Mouse (Mus musculus) urinary bladder, postnatal 0 days (tissue): ENCODE results near the gene Gm13283. TPM values are rescaled to one million over a fixed set of nuclear protein-coding genes. Genes with fewer than 3 reads are reported as not detected.

ENCODE experiments used
- polyA plus RNA-seq: library from polyadenylated mRNA; unstranded; fragments of >200 nt; fragmentation: Nextera tagmentation; extraction: Ambion mirVana; gene quantifications from 2 replicates; pipeline ENCODE4 v1.2.1, GENCODE M21; 2015

Gene Gm13283
- polyA plus RNA-seq, result 0.28 and 0.35 TPM in 2 replicates

GRCm38 (mm10) chr4:88759610-88760268, at the start of gene Gm13283:
TSS of gene Gm13283 (plus strand) at chr4:88760119.

GRCm38 (mm10) chr4:88721791-88722721, 37.9 kb upstream of the Gm13283 start, which contains the start of the genes Gm26566 and Klhl9:
TSS of gene Gm26566 (plus strand) at chr4:88721805.
TSS of gene Klhl9 (minus strand) at chr4:88722465.

GRCm38 (mm10) chr4:88754818-88755340, 5.0 kb upstream of the Gm13283 start, which contains the start of gene Gm13271:
TSS of gene Gm13271 (plus strand) at chr4:88754868.

GRCm38 (mm10) chr4:88773534-88773933, 13.6 kb downstream of the Gm13283 start, which contains the start of gene Gm13290:
TSS of gene Gm13290 (plus strand) at chr4:88773834.

GRCm38 (mm10) chr4:88776622-88777021, 16.7 kb downstream of the Gm13283 start, which contains the start of gene Gm13289:
TSS of gene Gm13289 (plus strand) at chr4:88776922.

GRCm38 (mm10) chr4:88779550-88779949, 19.6 kb downstream of the Gm13283 start, which contains the start of gene Gm13272:
TSS of gene Gm13272 (plus strand) at chr4:88779850.

GRCm38 (mm10) chr4:88781831-88782230, 21.9 kb downstream of the Gm13283 start, which contains the start of gene Ifnz:
TSS of gene Ifnz (plus strand) at chr4:88782131.

GRCm38 (mm10) chr4:88785409-88785808, 25.5 kb downstream of the Gm13283 start, which contains the start of gene Gm13276:
TSS of gene Gm13276 (plus strand) at chr4:88785709.

GRCm38 (mm10) chr4:88788402-88788801, 28.5 kb downstream of the Gm13283 start, which contains the start of gene Gm13277:
TSS of gene Gm13277 (plus strand) at chr4:88788632.

GRCm38 (mm10) chr4:88791250-88791649, 31.3 kb downstream of the Gm13283 start, which contains the start of gene Gm13278:
TSS of gene Gm13278 (plus strand) at chr4:88791550.

GRCm38 (mm10) chr4:88793936-88794675, 34.2 kb downstream of the Gm13283 start, which contains the start of gene Gm13275:
TSS of gene Gm13275 (plus strand) at chr4:88794487.

GRCm38 (mm10) chr4:88797097-88797496, 37.2 kb downstream of the Gm13283 start, which contains the start of gene Gm13279:
TSS of gene Gm13279 (plus strand) at chr4:88797397.

GRCm38 (mm10) chr4:88799365-88799764, 39.4 kb downstream of the Gm13283 start, which contains the start of gene Gm13285:
TSS of gene Gm13285 (plus strand) at chr4:88799665.

GRCm38 (mm10) chr4:88802954-88803353, 43.0 kb downstream of the Gm13283 start, which contains the start of gene Gm13287:
TSS of gene Gm13287 (plus strand) at chr4:88803254.

GRCm38 (mm10) chr4:88805231-88805630, 45.3 kb downstream of the Gm13283 start, which contains the start of gene Gm13288:
TSS of gene Gm13288 (plus strand) at chr4:88805531.

Other genes with a start within 250 kb of the Gm13283 start
- not detected in 2 replicates for gene Ifnb1, start 237.3 kb upstream of the Gm13283 start, polyA plus RNA-seq
- gene Ifna15, start 201.9 kb upstream of the Gm13283 start, polyA plus RNA-seq, result not detected in 2 replicates
- gene Ifna14, start 188.3 kb upstream of the Gm13283 start, polyA plus RNA-seq, result not detected in 2 replicates
- not detected in 2 replicates for gene Ifna9, start 167.7 kb upstream of the Gm13283 start, polyA plus RNA-seq
- gene Ifna12, start 156.7 kb upstream of the Gm13283 start, polyA plus RNA-seq, result not detected in 2 replicates
- not detected in 2 replicates for gene C87499, start 125.7 kb upstream of the Gm13283 start, polyA plus RNA-seq
- gene Ifna13, start 115.7 kb upstream of the Gm13283 start, polyA plus RNA-seq, result not detected in 2 replicates
- not detected in 2 replicates for gene Ifna16, start 83.2 kb upstream of the Gm13283 start, polyA plus RNA-seq
- gene Ifna2, start 76.2 kb upstream of the Gm13283 start, polyA plus RNA-seq, result not detected in 2 replicates
- not detected in 2 replicates for gene Ifnab, start 68.8 kb upstream of the Gm13283 start, polyA plus RNA-seq
- gene Gm26566, start 38.3 kb upstream of the Gm13283 start, polyA plus RNA-seq, result 0.34 and 0.37 TPM in 2 replicates
- 47.0 and 61.7 TPM in 2 replicates for gene Klhl9, start 37.7 kb upstream of the Gm13283 start, polyA plus RNA-seq
- gene Gm13271, start 5.3 kb upstream of the Gm13283 start, polyA plus RNA-seq, result not detected in 2 replicates
- not detected in 2 replicates for gene Gm13290, start 13.7 kb downstream of the Gm13283 start, polyA plus RNA-seq
- gene Gm13289, start 16.8 kb downstream of the Gm13283 start, polyA plus RNA-seq, result not detected in 2 replicates
- gene Gm13272, start 19.7 kb downstream of the Gm13283 start, polyA plus RNA-seq, result not detected in 2 replicates
- 0.17 and 0.28 TPM in 2 replicates for gene Ifnz, start 22.0 kb downstream of the Gm13283 start, polyA plus RNA-seq
- not detected in 2 replicates for gene Gm13276, start 25.6 kb downstream of the Gm13283 start, polyA plus RNA-seq
- not detected in 2 replicates for gene Gm13277, start 28.5 kb downstream of the Gm13283 start, polyA plus RNA-seq
- gene Gm13278, start 31.4 kb downstream of the Gm13283 start, polyA plus RNA-seq, result not detected in 2 replicates
- not detected in 2 replicates for gene Gm13275, start 34.4 kb downstream of the Gm13283 start, polyA plus RNA-seq
- not detected in 2 replicates for gene Gm13279, start 37.3 kb downstream of the Gm13283 start, polyA plus RNA-seq
- 1.6 and 1.7 TPM in 2 replicates for gene Gm13285, start 39.5 kb downstream of the Gm13283 start, polyA plus RNA-seq
- not detected in 2 replicates for gene Gm13287, start 43.1 kb downstream of the Gm13283 start, polyA plus RNA-seq
- 0.21 TPM in 1 of 2 replicates, not detected in the other for gene Gm13288, start 45.4 kb downstream of the Gm13283 start, polyA plus RNA-seq
- gene Ifna7, start 56.1 kb downstream of the Gm13283 start, polyA plus RNA-seq, result not detected in 2 replicates
- not detected in 2 replicates for gene Ifna11, start 59.8 kb downstream of the Gm13283 start, polyA plus RNA-seq
- not detected in 2 replicates for gene Ifna6, start 67.3 kb downstream of the Gm13283 start, polyA plus RNA-seq
- gene Ifna5, start 75.4 kb downstream of the Gm13283 start, polyA plus RNA-seq, result not detected in 2 replicates
- gene Ifna4, start 81.7 kb downstream of the Gm13283 start, polyA plus RNA-seq, result not detected in 2 replicates
- not detected in 2 replicates for gene Ifna1, start 90.0 kb downstream of the Gm13283 start, polyA plus RNA-seq
- not detected in 2 replicates for gene Ifne, start 120.1 kb downstream of the Gm13283 start, polyA plus RNA-seq